Comparison of ENCODE assay signal across 18 mouse cellular contexts in genomic region chr1:42058494-42058893, GRCm38 (mm10).
"Had no signal": no experiment of that assay in that cellular context is flagged by ENCODE, and none has a peak within 500 bp of the region (broad histone marks: within the 10 kb centered on the region; RNA-seq: fewer than 3 reads in every experiment).

No protein-coding gene starts in this region.

- H3K36me3 ChIP-seq: midbrain, embryonic 10.5 days; midbrain, embryonic 12.5 days; neural tube, embryonic 13.5 days; neural tube, embryonic 15.5 days; stomach, embryonic 15.5 days had no signal

- H3K27me3 ChIP-seq: midbrain, embryonic 12.5 days; neural tube, embryonic 13.5 days; neural tube, embryonic 15.5 days; stomach, embryonic 15.5 days had no signal

- H3K4me1 ChIP-seq: midbrain, embryonic 10.5 days; midbrain, embryonic 12.5 days; neural tube, embryonic 13.5 days; neural tube, embryonic 15.5 days; stomach, embryonic 15.5 days had no signal

- H3K9ac ChIP-seq: lung, embryonic 14.5 days; midbrain, embryonic 12.5 days; neural tube, embryonic 13.5 days; neural tube, embryonic 15.5 days; stomach, embryonic 15.5 days had no signal

- H3K9me3 ChIP-seq: midbrain, embryonic 12.5 days; neural tube, embryonic 15.5 days; stomach, embryonic 15.5 days had no signal

- DNase-seq: lung, adult 18-20 months; lung, embryonic 14.5 days; lung, postnatal 10 days; lung, postnatal 4 days; midbrain, embryonic 14.5 days; retina, postnatal 1 day; right cerebral cortex, adult 18-20 months; right cerebral cortex, postnatal 14 days; thymus, adult 2 months; thymus, postnatal 25 days; thymus, postnatal 4 days had no signal

- H3K4me3 ChIP-seq: midbrain, embryonic 10.5 days; midbrain, embryonic 12.5 days; myocyte; neural tube, embryonic 13.5 days; neural tube, embryonic 15.5 days; stomach, embryonic 15.5 days had no signal

- H3K27ac ChIP-seq: midbrain, embryonic 10.5 days; midbrain, embryonic 12.5 days; neural tube, embryonic 13.5 days; neural tube, embryonic 15.5 days; stomach, embryonic 15.5 days; stomach, postnatal 0 days had no signal
